Mouse (Mus musculus): Measurements from ENCODE around the gene Zranb1.

Zranb1 gene

GRCm38 (mm10) chr7:132930850-132931559, at the start of gene Zranb1:
Zranb1 (plus strand) TSS chr7:132931142.
- DNase-seq (ENCODE audit: low spot score): peak; percentile 97

- DNase-seq (ENCODE audit: low spot score): no peak
Measured at GRCm38 (mm10) chr7:132882343-132882742, 48.6 kb upstream of the Zranb1 start.

GRCm38 (mm10) chr7:132884031-132884430, 46.9 kb upstream of the Zranb1 start:
- no peak for DNase-seq (ENCODE audit: low spot score)

GRCm38 (mm10) chr7:132887019-132887804, 43.7 kb upstream of the Zranb1 start:
- DNase-seq (ENCODE audit: low spot score): no peak

GRCm38 (mm10) chr7:132888052-132888451, 42.9 kb upstream of the Zranb1 start:
- DNase-seq (ENCODE audit: low spot score): no peak

GRCm38 (mm10) chr7:132888518-132889249, 42.3 kb upstream of the Zranb1 start:
- no peak for DNase-seq (ENCODE audit: low spot score)

GRCm38 (mm10) chr7:132889691-132890090, 41.3 kb upstream of the Zranb1 start:
- no peak for DNase-seq (ENCODE audit: low spot score)

- no peak for DNase-seq (ENCODE audit: low spot score)
Measured at GRCm38 (mm10) chr7:132890201-132890600, 40.7 kb upstream of the Zranb1 start.

GRCm38 (mm10) chr7:132891561-132892310, 39.2 kb upstream of the Zranb1 start:
- DNase-seq (ENCODE audit: low spot score): peak; percentile 8

GRCm38 (mm10) chr7:132892311-132892661, 38.7 kb upstream of the Zranb1 start:
- DNase-seq (ENCODE audit: low spot score): no peak

- DNase-seq (ENCODE audit: low spot score): no peak
Measured at GRCm38 (mm10) chr7:132892806-132893205, 38.1 kb upstream of the Zranb1 start.

GRCm38 (mm10) chr7:132893336-132893735, 37.6 kb upstream of the Zranb1 start:
- DNase-seq (ENCODE audit: low spot score): no peak

- no peak for DNase-seq (ENCODE audit: low spot score)
Measured at GRCm38 (mm10) chr7:132894841-132895555, 35.9 kb upstream of the Zranb1 start.

GRCm38 (mm10) chr7:132896206-132896815, 34.6 kb upstream of the Zranb1 start:
- DNase-seq (ENCODE audit: low spot score): no peak

- no peak for DNase-seq (ENCODE audit: low spot score)
Measured at GRCm38 (mm10) chr7:132897258-132897657, 33.7 kb upstream of the Zranb1 start.

GRCm38 (mm10) chr7:132898234-132898633, 32.7 kb upstream of the Zranb1 start:
- DNase-seq (ENCODE audit: low spot score): no peak

GRCm38 (mm10) chr7:132900826-132901531, 30.0 kb upstream of the Zranb1 start:
- no peak for DNase-seq (ENCODE audit: low spot score)

GRCm38 (mm10) chr7:132903796-132904195, 27.1 kb upstream of the Zranb1 start:
- DNase-seq (ENCODE audit: low spot score): no peak

GRCm38 (mm10) chr7:132921971-132922370, 9.0 kb upstream of the Zranb1 start:
- DNase-seq (ENCODE audit: low spot score): no peak

- no peak for DNase-seq (ENCODE audit: low spot score)
Measured at GRCm38 (mm10) chr7:132925227-132925626, 5.7 kb upstream of the Zranb1 start.
